Mouse (Mus musculus): Measurements from ENCODE around the gene Fbxl17.

DNA sequence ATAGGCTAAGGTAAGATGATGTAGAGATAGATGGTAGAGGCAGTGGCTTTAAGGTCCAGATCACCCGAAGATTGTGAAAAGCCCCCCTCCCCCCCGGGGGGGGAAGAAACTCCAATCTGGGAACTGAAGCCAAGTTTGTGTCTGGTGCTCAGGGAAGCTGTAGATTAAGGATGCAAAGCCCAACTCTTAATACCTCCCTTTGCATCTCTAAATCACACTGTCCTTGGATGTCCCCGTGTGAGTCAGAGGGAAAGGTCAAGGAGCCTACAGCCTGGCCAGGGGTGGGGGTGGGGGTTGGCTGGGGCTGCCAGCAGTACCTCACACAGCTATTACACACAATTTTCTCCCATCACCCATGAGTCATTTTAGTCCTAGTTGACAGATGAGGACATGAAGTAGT is 453.4 kb downstream of the Fbxl17 start:
- TF ChIP-seq TCF12 (IDR thresholded peaks at IDR 0.05; ENCODE audit: low read depth, low read length) (no peak), UBTF (IDR thresholded peaks at IDR 0.05; ENCODE audit: borderline replicate concordance, insufficient read depth, low read depth, low read length) (no peak), POLR2A (IDR thresholded peaks at IDR 0.05; ENCODE audit: control insufficient read depth in 1 of 2, insufficient read depth in 1 of 2, low read depth in 1 of 2, low read length in 2 of 2, poor library complexity in 1 of 2) (no peak), GATA1 (IDR thresholded peaks at IDR 0.05; ENCODE audit: low read depth, low read length) (no peak), ZC3H11A (IDR thresholded peaks at IDR 0.05; ENCODE audit: low read depth, low read length) (no peak), CTCF (IDR thresholded peaks at IDR 0.05 in 2 of 3, conservative IDR thresholded peaks at IDR 0.05 in 1 of 3; ENCODE audit: control insufficient read depth in 1 of 3, insufficient read depth in 1 of 3, low read depth in 2 of 3, low read length in 3 of 3, poor library complexity in 1 of 3, severe bottlenecking in 1 of 3) (no peak), RAD21 (IDR thresholded peaks at IDR 0.05; ENCODE audit: low read depth, low read length) (no peak)

Measured in MEL (cell line).